Comparison of ENCODE assay signal across 25 mouse cellular contexts in the genomic region with DNA sequence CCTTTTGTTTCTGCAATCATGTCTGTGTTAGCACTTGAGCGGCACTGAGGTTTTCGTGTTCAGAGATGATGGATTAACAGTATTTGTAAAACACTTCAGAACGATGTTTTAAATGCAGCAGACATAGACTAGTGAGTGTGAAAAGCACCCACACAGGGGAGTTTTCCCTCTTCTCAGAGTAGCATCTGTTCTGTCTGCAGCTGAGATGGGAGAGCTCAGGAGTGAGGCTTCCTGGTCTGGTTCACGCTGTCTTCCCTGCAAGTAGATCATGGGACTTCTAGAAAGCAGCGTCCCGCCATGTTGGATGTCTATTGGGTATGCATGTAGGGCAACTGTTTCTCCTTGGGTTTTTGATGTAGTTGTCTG. TPM values are rescaled to one million over a fixed set of nuclear protein-coding genes. Genes with fewer than 3 reads are reported as not detected.
A peak's percentile ranks its signal among the peaks of the same experiment; 100 is the strongest.
DNase-seq lines count a peak whose midpoint lies in the region; ATAC-seq and TF ChIP-seq lines count a peak whose summit lies in the region.
"Had no signal": no experiment of that assay in that cellular context is flagged by ENCODE, and none has a peak within 500 bp of the region (broad histone marks: within the 10 kb centered on the region; RNA-seq: fewer than 3 reads in every experiment).

No protein-coding gene starts in this region.

- H3K27ac ChIP-seq in heart, postnatal 0 days (ENCODE audit: low read depth): peak overlapping the region; percentile 12; the same call in 1 of the 2 replicates
- H3K27ac ChIP-seq in liver, postnatal 0 days (ENCODE audit: low read depth): peak overlapping the region; percentile 66
- H3K27ac ChIP-seq in liver, embryonic 12.5 days: no peak overlapping the region
- peak overlapping the region; percentile 23; the same call in 1 of the 2 replicates for H3K27ac ChIP-seq in limb, embryonic 11.5 days (replicated peaks; ENCODE audit: low read depth, low read length)
- H3K27ac ChIP-seq: hindbrain, embryonic 12.5 days; hindbrain, postnatal 0 days; intestine, embryonic 15.5 days; layer of hippocampus, adult 2 months; liver, embryonic 14.5 days; midbrain, embryonic 13.5 days; stomach, embryonic 15.5 days had no signal

- no peaks in the 10 kb centered on the region for H3K27me3 ChIP-seq in heart, postnatal 0 days (ENCODE audit: control insufficient read depth, insufficient read depth, low read length)
- H3K27me3 ChIP-seq in liver, postnatal 0 days (ENCODE audit: insufficient read depth, low read length): no peaks in the 10 kb centered on the region
- H3K27me3 ChIP-seq in liver, embryonic 12.5 days (replicated peaks): no peaks in the 10 kb centered on the region
- no peaks in the 10 kb centered on the region for H3K27me3 ChIP-seq in limb, embryonic 11.5 days (ENCODE audit: control insufficient read depth, insufficient read depth, low read length)
- H3K27me3 ChIP-seq: hindbrain, embryonic 12.5 days; intestine, embryonic 15.5 days; midbrain, embryonic 13.5 days; stomach, embryonic 15.5 days had no signal

- no peak for TF ChIP-seq EP300 in heart, postnatal 0 days (IDR thresholded peaks at IDR 0.05; ENCODE audit: low read depth)
- no peak for TF ChIP-seq EP300 in liver, postnatal 0 days (IDR thresholded peaks at IDR 0.05; ENCODE audit: low read depth)

- H3K4me3 ChIP-seq in heart, postnatal 0 days (ENCODE audit: low read depth, low read length): no peak overlapping the region
- no peak overlapping the region for H3K4me3 ChIP-seq in liver, postnatal 0 days (ENCODE audit: low read depth, low read length)
- H3K4me3 ChIP-seq in liver, embryonic 12.5 days: no peak overlapping the region
- no peak overlapping the region for H3K4me3 ChIP-seq in limb, embryonic 11.5 days (ENCODE audit: low read depth, low read length)
- H3K4me3 ChIP-seq: erythroblast, embryonic 14.5 days; hindbrain, embryonic 12.5 days; intestine, embryonic 15.5 days; layer of hippocampus, adult 2 months; megakaryocyte, embryonic 14.5 days; midbrain, embryonic 13.5 days; stomach, embryonic 15.5 days had no signal

- TF ChIP-seq CTCF in heart, postnatal 0 days (IDR thresholded peaks at IDR 0.05; ENCODE audit: low read depth): no peak
- TF ChIP-seq CTCF in liver, postnatal 0 days (IDR thresholded peaks at IDR 0.05; ENCODE audit: low read depth): no peak

- ATAC-seq in heart, postnatal 0 days (ENCODE audit: insufficient read depth, low read depth): no peak
- ATAC-seq in liver, postnatal 0 days: no peak
- ATAC-seq in liver, embryonic 12.5 days: no peak
- ATAC-seq in limb, embryonic 11.5 days (ENCODE audit: insufficient number of reproducible peaks, low FRiP score, low TSS enrichment, low read depth): no peak
- no peak for ATAC-seq in megakaryocyte-erythroid progenitor cell, adult 5-6 weeks (replicated peaks; ENCODE audit: low FRiP score, low TSS enrichment, poor library complexity, severe bottlenecking)
- ATAC-seq: forebrain, embryonic 16.5 days; hindbrain, postnatal 0 days; intestine, embryonic 15.5 days; midbrain, embryonic 13.5 days had no signal

- intact Hi-C loops in heart, postnatal 14 days (cut with DNase I): no loop called here

- H3K4me1 ChIP-seq in heart, postnatal 0 days (ENCODE audit: control insufficient read depth, insufficient read depth): peaks cover 80% of the 10 kb centered on the region
- peaks cover 33% of the 10 kb centered on the region for H3K4me1 ChIP-seq in liver, postnatal 0 days (ENCODE audit: insufficient read depth)
- peaks cover 20% of the 10 kb centered on the region for H3K4me1 ChIP-seq in liver, embryonic 12.5 days
- H3K4me1 ChIP-seq in limb, embryonic 11.5 days (ENCODE audit: control insufficient read depth, insufficient read depth, low read length): peaks cover 22% of the 10 kb centered on the region
- H3K4me1 ChIP-seq: hindbrain, embryonic 12.5 days; megakaryocyte, embryonic 14.5 days had no signal

- WGBS in heart, postnatal 0 days: 82% methylated on average over 6 of the region's 6 CpGs
- 79% methylated on average over 6 of the region's 6 CpGs for WGBS in liver, postnatal 0 days (ENCODE audit: insufficient replicate concordance)
- WGBS in liver, embryonic 12.5 days (ENCODE audit: insufficient replicate concordance): 72% methylated on average over 6 of the region's 6 CpGs
- WGBS in limb, embryonic 11.5 days: 83% methylated on average over 6 of the region's 6 CpGs

- no peak overlapping the region for H3K4me2 ChIP-seq in heart, postnatal 0 days (ENCODE audit: low read depth, low read length)
- H3K4me2 ChIP-seq in liver, postnatal 0 days (ENCODE audit: low read depth, low read length): no peak overlapping the region
- H3K4me2 ChIP-seq in liver, embryonic 12.5 days: no peak overlapping the region
- no peak overlapping the region for H3K4me2 ChIP-seq in limb, embryonic 11.5 days (ENCODE audit: low read depth, severe bottlenecking)
- H3K4me2 ChIP-seq: hindbrain, embryonic 12.5 days; intestine, embryonic 15.5 days; midbrain, embryonic 13.5 days; stomach, embryonic 15.5 days had no signal

- DNase-seq in heart, postnatal 0 days (ENCODE audit: low spot score): no peak
- no peak for DNase-seq in heart, postnatal 14 days
- no peak for DNase-seq in liver, postnatal 0 days
- DNase-seq in limb, embryonic 11.5 days (ENCODE audit: low spot score): no peak
- DNase-seq: adrenal gland, adult 2 months; adrenal gland, postnatal 36 days; B cell, adult 2 months; cerebellum, adult 2 months; cerebellum, postnatal 14 days; gastrocnemius, postnatal 10 days; heart, postnatal 36 days; lung, postnatal 4 days; right cerebral cortex, postnatal 14 days had no signal

- peaks cover 6% of the 10 kb centered on the region; the same call in 1 of the 2 replicates for H3K36me3 ChIP-seq in heart, postnatal 0 days (replicated peaks; ENCODE audit: control insufficient read depth, insufficient read depth, low read length)
- H3K36me3 ChIP-seq in liver, postnatal 0 days (replicated peaks; ENCODE audit: insufficient read depth, low read length): no peaks in the 10 kb centered on the region
- no peaks in the 10 kb centered on the region for H3K36me3 ChIP-seq in liver, embryonic 12.5 days
- H3K36me3 ChIP-seq in limb, embryonic 11.5 days (ENCODE audit: control insufficient read depth, insufficient read depth, low read length): no peaks in the 10 kb centered on the region
- H3K36me3 ChIP-seq: hindbrain, embryonic 12.5 days; intestine, embryonic 15.5 days; midbrain, embryonic 13.5 days; stomach, embryonic 15.5 days had no signal

- no peak overlapping the region for H3K9ac ChIP-seq in heart, postnatal 0 days (replicated peaks; ENCODE audit: low read depth, low read length)
- no peak overlapping the region for H3K9ac ChIP-seq in liver, postnatal 0 days (replicated peaks)
- H3K9ac ChIP-seq in liver, embryonic 12.5 days: no peak overlapping the region
- no peak overlapping the region for H3K9ac ChIP-seq in limb, embryonic 11.5 days (ENCODE audit: low read length)
- H3K9ac ChIP-seq: hindbrain, embryonic 12.5 days; intestine, embryonic 15.5 days; liver, embryonic 14.5 days; midbrain, embryonic 13.5 days; stomach, embryonic 15.5 days had no signal

- H3K9me3 ChIP-seq in heart, postnatal 0 days (replicated peaks; ENCODE audit: control insufficient read depth, low read length): no peaks in the 10 kb centered on the region
- no peaks in the 10 kb centered on the region for H3K9me3 ChIP-seq in liver, postnatal 0 days (ENCODE audit: low read length)
- H3K9me3 ChIP-seq in liver, embryonic 12.5 days (replicated peaks): no peaks in the 10 kb centered on the region
- H3K9me3 ChIP-seq in limb, embryonic 11.5 days (ENCODE audit: control insufficient read depth, low read length): no peaks in the 10 kb centered on the region
- H3K9me3 ChIP-seq: hindbrain, embryonic 12.5 days; intestine, embryonic 15.5 days; megakaryocyte, embryonic 14.5 days; midbrain, embryonic 13.5 days; stomach, embryonic 15.5 days had no signal

RNA-seq across cellular contexts. Expression of a gene that starts 10.1 kb away (rescaled TPM):
- 40.8 and 72.6 TPM in 2 replicates for total RNA-seq in heart, postnatal 0 days (2014; rRNA removed; ENCODE audit: low replicate concordance)
- polyA plus RNA-seq in heart, postnatal 0 days (2015; fragmentation: Nextera tagmentation; extraction: Ambion mirVana): 9.5 and 11.1 TPM in 2 replicates
- total RNA-seq in heart, postnatal 14 days (2021): 10 to 100 TPM; 58.2 to 58.4 TPM
- 4.6 and 4.9 TPM in 2 replicates for polyA plus RNA-seq in liver, postnatal 0 days (2015; fragmentation: Nextera tagmentation; extraction: Ambion mirVana)
- polyA plus RNA-seq in liver, embryonic 12.5 days (2016; fragmentation: Nextera tagmentation; extraction: Ambion mirVana): 0.94 and 1.2 TPM in 2 replicates
- polyA plus RNA-seq in limb, embryonic 11.5 days (2014; fragmentation: Nextera tagmentation; extraction: Ambion mirVana): 8.0 and 10.3 TPM in 2 replicates
- 2.8 TPM in 1 of 2 replicates, not detected in the other for total RNA-seq in megakaryocyte-erythroid progenitor cell, adult 5-6 weeks (2014; fragmentation: Nextera tagmentation)
- 1.0 and 5.1 TPM in 2 replicates for total RNA-seq in megakaryocyte-erythroid progenitor cell, adult 5-6 weeks (2017)
- polyA plus RNA-seq: erythroblast, embryonic 14.5 days had no signal
